Mouse (Mus musculus): ENCODE measurements around the gene Cyp4a10.
"Not testable (repeated sequence)": the region's sequence is repeated elsewhere in the genome, so short reads cannot be mapped to it uniquely, and the experiment has no call there.

Cyp4a10 gene

GRCm38 (mm10) chr4:115518000-115518399 is at the start of gene Cyp4a10:
Cyp4a10 (plus strand) TSS chr4:115518264.
- DNase-seq (ENCODE audit: extremely low spot score, low read depth, low spot score), result not testable (repeated sequence)

- DNase-seq (ENCODE audit: extremely low spot score, low read depth, low spot score), result not testable (repeated sequence)
Observed at GRCm38 (mm10) chr4:115473585-115473984, 44.5 kb upstream of the Cyp4a10 start.

- DNase-seq (ENCODE audit: extremely low spot score, low read depth, low spot score), result not testable (repeated sequence)
Observed at GRCm38 (mm10) chr4:115476051-115476450, 42.0 kb upstream of the Cyp4a10 start.

- no peak for DNase-seq (ENCODE audit: extremely low spot score, low read depth, low spot score)
Observed at GRCm38 (mm10) chr4:115481006-115481652, 36.9 kb upstream of the Cyp4a10 start.

GRCm38 (mm10) chr4:115496001-115496400 is 22.1 kb upstream of the Cyp4a10 start, which contains the start of gene Cyp4a14:
Cyp4a14 (minus strand) TSS chr4:115496142.
- no peak for DNase-seq (ENCODE audit: extremely low spot score, low read depth, low spot score)

- DNase-seq (ENCODE audit: extremely low spot score, low read depth, low spot score), result no peak
Observed at GRCm38 (mm10) chr4:115497466-115497865, 20.6 kb upstream of the Cyp4a10 start.

- DNase-seq (ENCODE audit: extremely low spot score, low read depth, low spot score), result not testable (repeated sequence)
Observed at GRCm38 (mm10) chr4:115513964-115514363, 4.1 kb upstream of the Cyp4a10 start.

GRCm38 (mm10) chr4:115519444-115519843 is 1.4 kb downstream of the Cyp4a10 start:
- DNase-seq (ENCODE audit: extremely low spot score, low read depth, low spot score), result no peak

- no peak for DNase-seq (ENCODE audit: extremely low spot score, low read depth, low spot score)
Observed at GRCm38 (mm10) chr4:115521766-115522165, 3.7 kb downstream of the Cyp4a10 start.

- DNase-seq (ENCODE audit: extremely low spot score, low read depth, low spot score), result no peak
Observed at GRCm38 (mm10) chr4:115545101-115545500, 27.0 kb downstream of the Cyp4a10 start.

GRCm38 (mm10) chr4:115546141-115546828 is 28.2 kb downstream of the Cyp4a10 start:
- no peak for DNase-seq (ENCODE audit: extremely low spot score, low read depth, low spot score)

- DNase-seq (ENCODE audit: extremely low spot score, low read depth, low spot score), result no peak
Observed at GRCm38 (mm10) chr4:115552726-115553125, 34.7 kb downstream of the Cyp4a10 start.

GRCm38 (mm10) chr4:115555513-115555912 is 37.4 kb downstream of the Cyp4a10 start:
- no peak for DNase-seq (ENCODE audit: extremely low spot score, low read depth, low spot score)

- no peak for DNase-seq (ENCODE audit: extremely low spot score, low read depth, low spot score)
Observed at GRCm38 (mm10) chr4:115557861-115558561, 39.9 kb downstream of the Cyp4a10 start.

- DNase-seq (ENCODE audit: extremely low spot score, low read depth, low spot score), result not testable (repeated sequence)
Observed at GRCm38 (mm10) chr4:115561236-115561635, 43.2 kb downstream of the Cyp4a10 start.

- no peak for DNase-seq (ENCODE audit: extremely low spot score, low read depth, low spot score)
Observed at GRCm38 (mm10) chr4:115563401-115563800, 45.3 kb downstream of the Cyp4a10 start, which contains the start of gene Cyp4a31. Cyp4a31 (plus strand) TSS chr4:115563649.

GRCm38 (mm10) chr4:115564469-115565225 is 46.6 kb downstream of the Cyp4a10 start:
- DNase-seq (ENCODE audit: extremely low spot score, low read depth, low spot score), result not testable (repeated sequence)

- no peak for DNase-seq (ENCODE audit: extremely low spot score, low read depth, low spot score)
Observed at GRCm38 (mm10) chr4:115575255-115575654, 57.2 kb downstream of the Cyp4a10 start.

GRCm38 (mm10) chr4:115575776-115576175 is 57.7 kb downstream of the Cyp4a10 start:
- no peak for DNase-seq (ENCODE audit: extremely low spot score, low read depth, low spot score)

GRCm38 (mm10) chr4:115583036-115583435 is 65.0 kb downstream of the Cyp4a10 start:
- no peak for DNase-seq (ENCODE audit: extremely low spot score, low read depth, low spot score)
